Mouse (Mus musculus) CH12.LX (cell line): ENCODE data around the gene Stag1.

Experiments used
- CTCF ChIP-seq, 2 experiments: IDR thresholded peaks in 1 of 2; conservative IDR thresholded peaks in 1 of 2; 2 replicates each; pipeline ENCODE4 v1.5.1; 2011 to 2012; ENCODE audit warnings: low read depth in 2 of 2, low read length in 2 of 2, improper control_type of control experiment in 1 of 2, inconsistent platforms in 1 of 2, mild to moderate bottlenecking in 1 of 2, moderate library complexity in 1 of 2
- ELF1 ChIP-seq: IDR thresholded peaks from 2 replicates; pipeline ENCODE4 v1.6.1; 2014; ENCODE audit warnings: low read depth, mild to moderate bottlenecking, inconsistent platforms, low read length, improper control_type of control experiment
- EP300 ChIP-seq: IDR thresholded peaks from 2 replicates; pipeline ENCODE4 v1.6.1; 2011; ENCODE audit warnings: low read length, improper control_type of control experiment
- JUN ChIP-seq: IDR thresholded peaks from 2 replicates; pipeline ENCODE4 v1.6.1; 2011; ENCODE audit warnings: low read depth, mild to moderate bottlenecking, low read length, improper control_type of control experiment, moderate library complexity; ENCODE audit not compliant: insufficient read depth
- MAX ChIP-seq: IDR thresholded peaks from 2 replicates; pipeline ENCODE4 v1.6.1; 2011; ENCODE audit warnings: low read length, improper control_type of control experiment
- MYC ChIP-seq: IDR thresholded peaks from 2 replicates; pipeline ENCODE4 v1.6.1; 2011; ENCODE audit warnings: low read depth, mild to moderate bottlenecking, improper control_type of control experiment, low read length
- POLR2A ChIP-seq: IDR thresholded peaks from 2 replicates; pipeline ENCODE4 v1.6.1; 2011; ENCODE audit warnings: low read depth, mild to moderate bottlenecking, improper control_type of control experiment, low read length
- SMC3 ChIP-seq: IDR thresholded peaks from 2 replicates; pipeline ENCODE4 v1.6.1; 2011; ENCODE audit warnings: low read depth, low read length, improper control_type of control experiment
- USF1 ChIP-seq: IDR thresholded peaks from 2 replicates; pipeline ENCODE4 v1.6.1; 2014; ENCODE audit warnings: low read depth, mild to moderate bottlenecking, inconsistent platforms, low read length, improper control_type of control experiment
- ZKSCAN1 ChIP-seq: IDR thresholded peaks from 2 replicates; pipeline ENCODE4 v1.6.1; 2012; ENCODE audit warnings: low read depth, inconsistent platforms, low read length, improper control_type of control experiment, borderline replicate concordance

- TF ChIP-seq CTCF (conservative IDR thresholded peaks at IDR 0.05 in 1 of 2, IDR thresholded peaks at IDR 0.05 in 1 of 2; ENCODE audit: low read depth in 2 of 2, low read length in 2 of 2) (no peak), ZKSCAN1 (no peak), EP300 (no peak), USF1 (no peak), POLR2A (no peak), SMC3 (no peak), ELF1 (no peak), MYC (no peak), JUN (no peak), MAX (no peak)
Observed at GRCm38 (mm10) chr9:100869635-100870034, 272.0 kb downstream of the Stag1 start.
